11 mouse cellular contexts compared by ENCODE assay signal in the genomic region with DNA sequence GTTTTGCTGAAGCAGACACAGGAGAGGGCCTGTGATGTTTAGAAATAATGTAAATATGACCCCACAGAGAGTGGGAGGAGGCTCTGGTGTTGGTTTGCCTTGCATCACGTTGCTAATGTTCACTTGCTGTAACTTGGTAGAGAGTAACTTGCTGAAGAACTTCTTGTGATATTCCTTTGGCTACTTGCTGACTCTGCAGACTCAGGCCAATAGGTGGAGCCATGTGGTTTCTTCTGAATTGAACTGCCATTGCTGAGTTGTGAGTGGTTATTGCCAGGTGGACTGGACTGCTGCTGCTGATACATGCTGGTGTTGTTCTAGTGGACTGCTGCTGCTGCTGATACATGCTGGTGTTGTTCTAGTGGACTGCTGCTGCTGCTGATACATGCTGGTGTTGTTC. TPM values are rescaled to one million over a fixed set of nuclear protein-coding genes. Genes with fewer than 3 reads are reported as not detected.
DNase-seq lines count a peak whose midpoint lies in the region; ATAC-seq and TF ChIP-seq lines count a peak whose summit lies in the region.
"Had no signal": no experiment of that assay in that cellular context is flagged by ENCODE, and none has a peak within 500 bp of the region (broad histone marks: within the 10 kb centered on the region; RNA-seq: fewer than 3 reads in every experiment).

No protein-coding gene starts in this region.

- WGBS in hindbrain, embryonic 11.5 days: 14% methylated on average over 1 of the region's 1 CpGs

- peak; percentile 64 to 67 for DNase-seq in cerebellum, postnatal 10 days
- no peak for DNase-seq in cerebellum, adult 9-10 months
- DNase-seq in left cerebral cortex, postnatal 14 days (ENCODE audit: low spot score in 2 of 2): peak; percentile 29 to 30
- no peak for DNase-seq in left cerebral cortex, postnatal 36 days (ENCODE audit: low spot score in 2 of 2)
- DNase-seq in MEL (ENCODE audit: low read depth, low spot score): peak; percentile 10
- peak; percentile 78 to 79 for DNase-seq in kidney, postnatal 36 days
- no peak for DNase-seq in hindbrain, embryonic 11.5 days (ENCODE audit: low spot score)

- H3K4me1 ChIP-seq in MEL (ENCODE audit: control insufficient read depth in 1 of 2, insufficient read depth in 2 of 2, low read length in 2 of 2): no peaks in the 10 kb centered on the region; a peak in 1 of 4 replicates
- H3K4me1 ChIP-seq in hindbrain, embryonic 11.5 days (replicated peaks; ENCODE audit: control insufficient read depth, insufficient read depth, low read length): no peaks in the 10 kb centered on the region
- H3K4me1 ChIP-seq: embryonic facial prominence, embryonic 13.5 days had no signal

- H3K4me3 ChIP-seq in MEL (ENCODE audit: control insufficient read depth in 1 of 2, insufficient read depth in 1 of 2, low read depth in 2 of 2, low read length in 2 of 2): no peak overlapping the region
- H3K4me3 ChIP-seq in hindbrain, embryonic 11.5 days (ENCODE audit: low read depth, low read length): no peak overlapping the region
- H3K4me3 ChIP-seq: embryonic facial prominence, embryonic 13.5 days had no signal

- no peak; the same call in 1 of the 2 replicates for TF ChIP-seq RAD21 in MEL (IDR thresholded peaks at IDR 0.05; ENCODE audit: low read depth, low read length)

- peak in 1 of 3 experiments; percentile 12; a peak in 1 of 6 replicates for TF ChIP-seq CTCF in MEL (IDR thresholded peaks at IDR 0.05 in 2 of 3, conservative IDR thresholded peaks at IDR 0.05 in 1 of 3; ENCODE audit: control insufficient read depth in 1 of 3, insufficient read depth in 1 of 3, low read depth in 2 of 3, low read length in 3 of 3, poor library complexity in 1 of 3, severe bottlenecking in 1 of 3)

- no peak overlapping the region for H3K4me2 ChIP-seq in hindbrain, embryonic 11.5 days (replicated peaks; ENCODE audit: low read depth, low read length)
- H3K4me2 ChIP-seq: embryonic facial prominence, embryonic 13.5 days had no signal

- TF ChIP-seq EP300 in MEL (IDR thresholded peaks at IDR 0.05; ENCODE audit: low read depth in 1 of 2, low read length in 2 of 2): no peak

- intact Hi-C loops in left cerebral cortex, postnatal 14 days (cut with DNase I): loop anchor here (10.0 kb wide), 1 partner anchor 109 kb away; no protein-coding TSS in a partner anchor
- intact Hi-C loops in left cerebral cortex, postnatal 36 days (cut with DNase I): loop anchor here (2.0 to 10.0 kb wide), 2 partner anchors 55 to 711 kb away; partner anchors contain the start of gene Ceacam10

- H3K36me3 ChIP-seq in MEL (ENCODE audit: control insufficient read depth in 1 of 2, insufficient read depth in 2 of 2, low read length in 2 of 2): no peaks in the 10 kb centered on the region
- H3K36me3 ChIP-seq in hindbrain, embryonic 11.5 days (ENCODE audit: control insufficient read depth, insufficient read depth, low read length): no peaks in the 10 kb centered on the region
- H3K36me3 ChIP-seq: embryonic facial prominence, embryonic 13.5 days had no signal

- TF ChIP-seq POLR2A in MEL (IDR thresholded peaks at IDR 0.05; ENCODE audit: control insufficient read depth in 1 of 2, insufficient read depth in 1 of 2, low read depth in 1 of 2, low read length in 2 of 2, poor library complexity in 1 of 2): no peak

- H3K9me3 ChIP-seq in MEL (replicated peaks; ENCODE audit: insufficient read depth, low read length): no peaks in the 10 kb centered on the region
- no peaks in the 10 kb centered on the region for H3K9me3 ChIP-seq in hindbrain, embryonic 11.5 days (ENCODE audit: control insufficient read depth, low read length)
- H3K9me3 ChIP-seq: embryonic facial prominence, embryonic 13.5 days had no signal

- no peak overlapping the region for H3K27ac ChIP-seq in MEL (ENCODE audit: control insufficient read depth, low read depth, low read length)
- H3K27ac ChIP-seq in hindbrain, embryonic 11.5 days (ENCODE audit: low read depth, low read length): no peak overlapping the region
- H3K27ac ChIP-seq: embryonic facial prominence, embryonic 13.5 days; macrophage had no signal

- ATAC-seq in monocyte, adult 5-6 weeks (replicated peaks; ENCODE audit: insufficient number of reproducible peaks, low FRiP score, low TSS enrichment, poor library complexity, severe bottlenecking): no peak
- no peak for ATAC-seq in hindbrain, embryonic 11.5 days (ENCODE audit: low FRiP score)

- no peaks in the 10 kb centered on the region for H3K27me3 ChIP-seq in MEL (ENCODE audit: control insufficient read depth in 1 of 2, insufficient read depth in 2 of 2, low read length in 2 of 2)
- no peaks in the 10 kb centered on the region for H3K27me3 ChIP-seq in hindbrain, embryonic 11.5 days (ENCODE audit: control insufficient read depth, insufficient read depth, low read length)
- H3K27me3 ChIP-seq: embryonic facial prominence, embryonic 13.5 days had no signal

- no peak overlapping the region for H3K9ac ChIP-seq in MEL (ENCODE audit: control insufficient read depth, low read depth, low read length, poor library complexity, severe bottlenecking)
- no peak overlapping the region for H3K9ac ChIP-seq in hindbrain, embryonic 11.5 days (ENCODE audit: low read depth, low read length)
- H3K9ac ChIP-seq: embryonic facial prominence, embryonic 13.5 days had no signal

- no peaks in the 10 kb centered on the region for H3K79me2 ChIP-seq in MEL (ENCODE audit: control insufficient read depth, insufficient read depth, low read length, poor library complexity)

TF ChIP-seq in MEL, 35 proteins besides CTCF, POLR2A, EP300 and RAD21:
- TF ChIP-seq UBTF (IDR thresholded peaks at IDR 0.05; ENCODE audit: borderline replicate concordance, insufficient read depth, low read depth, low read length) (no peak), SMC3 (IDR thresholded peaks at IDR 0.05; ENCODE audit: low read depth, low read length) (0 out of 2 replicates have a peak, but pooled peaks have one; percentile 6)
TF ChIP-seq in MEL: peak in this region for 1.

RNA-seq across cellular contexts. Expression of gene Ceacam1, which starts 8.8 kb away (rescaled TPM):
- 1 to 10 TPM; 2.9 to 3.0 TPM for total RNA-seq in left cerebral cortex, postnatal 14 days (2021)
- 1 to 10 TPM; 2.0 to 3.0 TPM for total RNA-seq in left cerebral cortex, postnatal 36 days (2021)
- total RNA-seq in MEL (2012; rRNA removed): 0.27 and 0.46 TPM in 2 replicates
- polyA plus RNA-seq in MEL (2012; ENCODE audit: insufficient read depth in 1 of 2, insufficient read length in 2 of 2, low read depth in 1 of 2, low replicate concordance in 2 of 2, missing spikeins in 1 of 2): 1 to 10 TPM in 1 of 2 experiments, not detected in 1; 1.5 TPM
- total RNA-seq in monocyte, adult 5-6 weeks (2017): 207 to 253 TPM (median 236 TPM) in 3 replicates
- 0.74 and 1.4 TPM in 2 replicates for polyA plus RNA-seq in hindbrain, embryonic 11.5 days (2014; fragmentation: Nextera tagmentation; extraction: Ambion mirVana)

RNA-seq across cellular contexts. Expression of gene Ceacam2, which starts 53.5 kb away (rescaled TPM):
- total RNA-seq in left cerebral cortex, postnatal 14 days (2021): under 1 TPM; 0.29 to 0.63 TPM
- total RNA-seq in left cerebral cortex, postnatal 36 days (2021): under 1 TPM; 0.27 to 0.42 TPM
- total RNA-seq in MEL (2012; rRNA removed): 0.07 TPM in 1 of 2 replicates, not detected in the other
- under 1 TPM in 1 of 2 experiments, not detected in 1; 0.13 TPM for polyA plus RNA-seq in MEL (2012; ENCODE audit: insufficient read depth in 1 of 2, insufficient read length in 2 of 2, low read depth in 1 of 2, low replicate concordance in 2 of 2, missing spikeins in 1 of 2)
- 0.78 TPM in 1 of 3 replicates, not detected in the others for total RNA-seq in monocyte, adult 5-6 weeks (2017)
- polyA plus RNA-seq in hindbrain, embryonic 11.5 days (2014; fragmentation: Nextera tagmentation; extraction: Ambion mirVana): not detected in 2 replicates
- polyA plus RNA-seq: intestine, embryonic 14.5 days had no signal

Comparison
In these comparisons a context has a peak if more than half of its experiments do, and no peak if none do; other contexts are left out.
1. DNase-seq: peak in cerebellum, postnatal 10 days (2 of 2), left cerebral cortex, postnatal 14 days (2 of 2), MEL (single experiment) and kidney, postnatal 36 days (2 of 2); none in cerebellum, adult 9-10 months (single experiment), left cerebral cortex, postnatal 36 days (0 of 2) and hindbrain, embryonic 11.5 days (single experiment).
2. RNA of gene Ceacam1, which starts 8.8 kb away (total RNA-seq): 207 to 253 TPM in monocyte, adult 5-6 weeks; 2.0 to 3.0 TPM in left cerebral cortex, postnatal 36 days, 2.9 to 3.0 TPM in left cerebral cortex, postnatal 14 days and 0.27 to 0.46 TPM in MEL; every median in the first group is over 10 times any median in the second.